Mouse (Mus musculus) heart, postnatal 0 days (tissue): ENCODE measurements around the gene Grid1. TPM values are rescaled to one million over a fixed set of nuclear protein-coding genes. Genes with fewer than 3 reads are reported as not detected.
A peak's percentile ranks its signal among the peaks of the same experiment; 100 is the strongest.

Experiments used
- ATAC-seq: fragments of 200-750 bp; cut with Nextera tagmentation; 2 replicates; pipeline ENCODE4 v1.8.0; 2017; ENCODE audit warnings: low read depth, moderate number of reproducible peaks, moderate library complexity; ENCODE audit not compliant: insufficient read depth
- DNase-seq: peaks from one replicate; pipeline ENCODE4 v3.0.0-alpha.2; 2016; ENCODE audit warnings: low spot score
- H3K27ac ChIP-seq: fragments of 300-500 bp; sonication (generic); 2 replicates; pipeline ENCODE4 v1.5.1; 2014; ENCODE audit warnings: low read depth, mild to moderate bottlenecking
- H3K27me3 ChIP-seq: fragments of 300-500 bp; sonication (generic); 2 replicates; pipeline ENCODE4 v1.6.1; 2014; ENCODE audit warnings: low read length, mixed read lengths; ENCODE audit not compliant: control insufficient read depth, insufficient read depth
- H3K36me3 ChIP-seq: fragments of 300-500 bp; sonication (generic); replicated peaks from 2 replicates; pipeline ENCODE4 v1.6.1; 2014; ENCODE audit warnings: low read length, mixed read lengths; ENCODE audit not compliant: control insufficient read depth, insufficient read depth
- H3K4me1 ChIP-seq: fragments of 300-500 bp; sonication (generic); 2 replicates; pipeline ENCODE4 v1.6.1; 2014; ENCODE audit warnings: antibody characterized with exemption; ENCODE audit not compliant: control insufficient read depth, insufficient read depth
- H3K4me2 ChIP-seq: fragments of 300-500 bp; sonication (generic); 2 replicates; pipeline ENCODE4 v1.6.1; 2014; ENCODE audit warnings: low read depth, mild to moderate bottlenecking, low read length, moderate library complexity
- H3K4me3 ChIP-seq: fragments of 300-500 bp; sonication (generic); 2 replicates; pipeline ENCODE4 v1.5.1; 2014; ENCODE audit warnings: low read depth, low read length
- H3K9ac ChIP-seq: fragments of 300-500 bp; sonication (generic); replicated peaks from 2 replicates; pipeline ENCODE4 v1.6.1; 2014; ENCODE audit warnings: low read depth, low read length, mixed read lengths
- H3K9me3 ChIP-seq: fragments of 300-500 bp; sonication (generic); replicated peaks from 2 replicates; pipeline ENCODE4 v1.6.1; 2016; ENCODE audit warnings: low read length; ENCODE audit not compliant: control insufficient read depth
- CTCF ChIP-seq: IDR thresholded peaks from 2 replicates; pipeline ENCODE4 v1.5.1; 2016; ENCODE audit warnings: antibody characterized with exemption, control low read depth, low read depth
- EP300 ChIP-seq: IDR thresholded peaks from 2 replicates; pipeline ENCODE4 v1.6.1; 2016; ENCODE audit warnings: antibody characterized with exemption, low read depth
- WGBS: fragments of 180-500 bp; shearing (Covaris S2); extraction: QIAGEN DNeasy Blood & Tissue Kit; methylation state at CpG from one replicate; pipeline ENCODE4 v1.1.7; 2014; 5-methylcytosine and 5-hydroxymethylcytosine counted together
- polyA plus RNA-seq: library from polyadenylated mRNA; unstranded; fragments of >200 nt; fragmentation: Nextera tagmentation; extraction: Ambion mirVana; gene quantifications from 2 replicates; pipeline ENCODE4 v1.2.1, GENCODE M21; 2015
- total RNA-seq: library from RNA; depleted of rRNA; stranded (reverse); fragments of >200 nt; gene quantifications from 2 replicates; pipeline ENCODE4 v1.2.3, GENCODE M21; 2014; ENCODE audit warnings: low replicate concordance

Gene Grid1
- total and polyA plus RNA-seq, 2 experiments from 2014 or later: 0.05 TPM; not detected in 1

GRCm38 (mm10) chr14:34810763-34811489 lies 9.0 kb upstream of the Grid1 start:
- no peak overlapping the region for H3K4me2 ChIP-seq
- peak; percentile 89 for TF ChIP-seq CTCF
- no peak for TF ChIP-seq EP300
- no peaks in the 10 kb centered on the region for H3K4me1 ChIP-seq
- WGBS: 19% methylated on average over 16 of the region's 16 CpGs
- no peaks in the 10 kb centered on the region for H3K9me3 ChIP-seq
- H3K27me3 ChIP-seq: peaks cover 9% of the 10 kb centered on the region
- H3K9ac ChIP-seq: no peak overlapping the region
- DNase-seq: peak; percentile 36
- ATAC-seq: no peak
- H3K4me3 ChIP-seq: no peak overlapping the region
- no peak overlapping the region for H3K27ac ChIP-seq
- no peaks in the 10 kb centered on the region for H3K36me3 ChIP-seq

GRCm38 (mm10) chr14:34811490-34811808 lies 8.5 kb upstream of the Grid1 start:
- no peak overlapping the region for H3K9ac ChIP-seq
- H3K4me1 ChIP-seq: no peaks in the 10 kb centered on the region
- WGBS: 55% methylated on average over 10 of the region's 10 CpGs
- H3K9me3 ChIP-seq: no peaks in the 10 kb centered on the region
- no peak for TF ChIP-seq CTCF
- TF ChIP-seq EP300: no peak
- ATAC-seq (no peak), DNase-seq (no peak)
- H3K27ac ChIP-seq: no peak overlapping the region
- H3K4me3 ChIP-seq: no peak overlapping the region
- no peak overlapping the region for H3K4me2 ChIP-seq
- H3K27me3 ChIP-seq: peaks cover 14% of the 10 kb centered on the region
- H3K36me3 ChIP-seq: no peaks in the 10 kb centered on the region

GRCm38 (mm10) chr14:34816301-34816700 lies 3.6 kb upstream of the Grid1 start:
- H3K4me2 ChIP-seq: no peak overlapping the region
- no peaks in the 10 kb centered on the region for H3K4me1 ChIP-seq
- H3K36me3 ChIP-seq: no peaks in the 10 kb centered on the region
- peaks cover 59% of the 10 kb centered on the region for H3K27me3 ChIP-seq
- H3K27ac ChIP-seq: no peak overlapping the region
- H3K4me3 ChIP-seq: no peak overlapping the region
- H3K9me3 ChIP-seq: no peaks in the 10 kb centered on the region
- TF ChIP-seq CTCF (no peak), EP300 (no peak)
- no peak overlapping the region for H3K9ac ChIP-seq
- 33% methylated on average over 3 of the region's 3 CpGs for WGBS
- DNase-seq: no peak
- no peak for ATAC-seq

GRCm38 (mm10) chr14:34818387-34818980 lies 1.4 kb upstream of the Grid1 start:
- Histone ChIP-seq H3K4me2 (no peak overlapping the region; the same call in 1 of the 2 replicates), H3K36me3 (no peaks in the 10 kb centered on the region), H3K27ac (no peak overlapping the region), H3K4me3 (0 out of 2 replicates have a peak overlapping the region, but pooled peaks have one; percentile 52), H3K9ac (no peak overlapping the region), H3K4me1 (no peaks in the 10 kb centered on the region), H3K27me3 (peaks cover 81% of the 10 kb centered on the region), H3K9me3 (no peaks in the 10 kb centered on the region)
- WGBS: 7% methylated on average over 9 of the region's 9 CpGs
- ATAC-seq (no peak), DNase-seq (no peak)
- TF ChIP-seq CTCF: no peak
- no peak for TF ChIP-seq EP300

- Histone ChIP-seq H3K9me3 (no peaks in the 10 kb centered on the region), H3K27ac (no peak overlapping the region), H3K36me3 (no peaks in the 10 kb centered on the region), H3K4me1 (no peaks in the 10 kb centered on the region), H3K4me2 (peak overlapping the region; percentile 90), H3K9ac (no peak overlapping the region), H3K27me3 (peaks cover 89% of the 10 kb centered on the region), H3K4me3 (peak overlapping the region; percentile 52)
- DNase-seq (no peak), ATAC-seq (peak; percentile 19; the same call in 1 of the 2 replicates)
- TF ChIP-seq EP300 (no peak), CTCF (no peak)
- under 1% methylated on average over 55 of the region's 85 CpGs for WGBS
These were observed 588 bp upstream of the Grid1 start for GRCm38 (mm10) chr14:34819121-34819918.
